Mouse (Mus musculus) midbrain, embryonic 14.5 days (tissue): ENCODE measurements around the gene Pin1. TPM values are rescaled to one million over a fixed set of nuclear protein-coding genes. Genes with fewer than 3 reads are reported as not detected.
"Not testable (repeated sequence)": the region's sequence is repeated elsewhere in the genome, so short reads cannot be mapped to it uniquely, and the experiment has no call there.

Source experiments
- ATAC-seq: fragments of 200-750 bp; cut with Nextera tagmentation; 2 replicates; pipeline ENCODE4 v1.8.0; 2017; ENCODE audit warnings: moderate number of reproducible peaks, moderate library complexity; ENCODE audit not compliant: low FRiP score, low TSS enrichment
- DNase-seq: peaks from one replicate; pipeline ENCODE4 v3.0.0-alpha.2; 2015
- H3K27ac ChIP-seq: fragments of 300-500 bp; sonication (generic); replicated peaks from 2 replicates; pipeline ENCODE4 v1.5.1; 2014; ENCODE audit warnings: mild to moderate bottlenecking, low read depth, low read length, moderate library complexity
- H3K27me3 ChIP-seq: fragments of 300-500 bp; sonication (generic); 2 replicates; pipeline ENCODE4 v1.6.1; 2014; ENCODE audit warnings: low read length, control low read depth, mixed read lengths; ENCODE audit not compliant: control insufficient read depth, insufficient read depth
- H3K36me3 ChIP-seq: fragments of 300-500 bp; sonication (generic); 2 replicates; pipeline ENCODE4 v1.6.1; 2014; ENCODE audit warnings: low read length, control low read depth; ENCODE audit not compliant: control insufficient read depth, insufficient read depth
- H3K4me1 ChIP-seq: fragments of 300-500 bp; sonication (generic); 2 replicates; pipeline ENCODE4 v1.6.1; 2014; ENCODE audit warnings: mild to moderate bottlenecking, antibody characterized with exemption, low read length, control low read depth; ENCODE audit not compliant: control insufficient read depth, insufficient read depth
- H3K4me2 ChIP-seq: fragments of 300-500 bp; sonication (generic); 2 replicates; pipeline ENCODE4 v1.6.1; 2014; ENCODE audit warnings: mild to moderate bottlenecking, low read length, moderate library complexity
- H3K4me3 ChIP-seq: fragments of 300-500 bp; sonication (generic); replicated peaks from 2 replicates; pipeline ENCODE4 v1.5.1; 2014; ENCODE audit warnings: low read depth, low read length
- H3K9ac ChIP-seq: fragments of 300-500 bp; sonication (generic); replicated peaks from 2 replicates; pipeline ENCODE4 v1.6.1; 2014; ENCODE audit warnings: mild to moderate bottlenecking, low read length, moderate library complexity
- H3K9me3 ChIP-seq: fragments of 300-500 bp; sonication (generic); 2 replicates; pipeline ENCODE4 v1.6.1; 2016; ENCODE audit warnings: low read length, control low read depth, mixed read lengths; ENCODE audit not compliant: control insufficient read depth
- WGBS: fragments of 180-500 bp; shearing (Covaris S2); extraction: QIAGEN DNeasy Blood & Tissue Kit; methylation state at CpG from one replicate; pipeline ENCODE4 v1.1.7; 2014; 5-methylcytosine and 5-hydroxymethylcytosine counted together
- polyA plus RNA-seq: library from polyadenylated mRNA; unstranded; fragments of >200 nt; fragmentation: Nextera tagmentation; extraction: Ambion mirVana; gene quantifications from 2 replicates; pipeline ENCODE4 v1.2.1, GENCODE M21; 2014

The Pin1 gene
- polyA plus RNA-seq, 1 experiment from 2014 or later: 56.7 TPM

DNA sequence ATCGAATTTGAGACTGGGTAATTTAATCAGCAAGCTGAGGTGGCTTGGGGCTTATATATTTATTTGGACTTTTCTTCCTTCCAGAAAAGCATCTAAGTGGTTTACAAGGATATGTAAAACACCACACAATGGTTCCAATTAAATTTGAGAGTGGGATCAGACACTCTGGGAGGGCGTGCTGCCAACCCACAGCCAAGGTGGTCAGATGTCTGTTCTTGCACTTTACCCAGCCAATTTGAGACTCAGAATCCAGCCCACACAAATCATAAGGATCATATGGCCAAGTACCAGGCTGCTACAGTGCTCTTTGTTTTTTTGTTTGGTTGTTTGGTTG lies 30.5 kb downstream of the Pin1 start:
- ATAC-seq: no peak; the same call in 1 of the 2 replicates
- Histone ChIP-seq H3K4me1 (peaks cover 4% of the 10 kb centered on the region; the same call in 1 of the 2 replicates), H3K9ac (no peak overlapping the region), H3K4me3 (no peak overlapping the region), H3K36me3 (no peaks in the 10 kb centered on the region), H3K27me3 (no peaks in the 10 kb centered on the region), H3K4me2 (no peak overlapping the region), H3K27ac (peak overlapping the region; percentile 52; the same call in 1 of the 2 replicates), H3K9me3 (no peaks in the 10 kb centered on the region)
- 18% methylated on average over 2 of the region's 2 CpGs for WGBS
- DNase-seq: no peak

DNA sequence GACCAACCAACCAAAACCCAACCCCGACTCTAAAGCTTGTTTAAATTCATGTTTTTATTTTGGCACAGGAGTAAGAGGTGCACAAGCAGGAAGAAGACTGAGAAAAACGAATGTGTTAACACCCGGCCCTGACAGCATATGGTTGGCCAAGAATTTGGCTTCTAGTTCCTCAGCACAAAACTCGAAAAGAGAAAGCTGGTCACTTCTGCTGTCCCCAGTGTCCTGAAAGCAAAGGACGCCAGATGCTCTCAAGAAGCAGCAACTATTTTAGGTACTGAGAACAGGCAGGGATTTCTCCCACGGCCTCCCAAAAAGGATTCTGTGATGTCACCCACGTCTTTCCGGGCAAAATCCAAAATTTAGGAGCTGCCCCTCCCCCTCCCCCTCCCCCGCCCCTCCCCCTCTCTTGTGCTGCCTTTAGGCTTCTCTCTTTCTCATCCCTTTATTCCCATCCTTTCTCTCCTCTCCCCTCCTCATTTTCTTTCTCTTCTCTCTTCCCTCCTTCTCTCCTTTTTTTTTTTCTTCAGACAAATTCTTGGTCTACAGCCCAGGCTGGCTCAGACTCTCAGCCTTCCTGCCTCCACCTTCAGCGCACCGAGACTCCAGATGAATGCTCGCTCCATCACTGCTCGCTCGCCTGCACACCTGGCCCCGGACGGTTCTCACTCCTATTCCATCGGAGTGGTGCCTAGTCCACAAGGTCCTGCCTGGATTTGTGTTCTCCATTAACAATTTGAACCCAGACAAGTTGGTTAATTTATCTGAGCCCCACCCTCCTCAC lies 33.4 kb downstream of the Pin1 start:
- ATAC-seq (no peak), DNase-seq (no peak)
- Histone ChIP-seq H3K27me3 (no peaks in the 10 kb centered on the region), H3K4me3 (no peak overlapping the region), H3K4me2 (no peak overlapping the region), H3K4me1 (peaks cover 11% of the 10 kb centered on the region), H3K27ac (no peak overlapping the region), H3K9ac (no peak overlapping the region), H3K36me3 (no peaks in the 10 kb centered on the region), H3K9me3 (no peaks in the 10 kb centered on the region)
- 62% methylated on average over 17 of the region's 17 CpGs for whole genome bisulfite sequencing

DNA sequence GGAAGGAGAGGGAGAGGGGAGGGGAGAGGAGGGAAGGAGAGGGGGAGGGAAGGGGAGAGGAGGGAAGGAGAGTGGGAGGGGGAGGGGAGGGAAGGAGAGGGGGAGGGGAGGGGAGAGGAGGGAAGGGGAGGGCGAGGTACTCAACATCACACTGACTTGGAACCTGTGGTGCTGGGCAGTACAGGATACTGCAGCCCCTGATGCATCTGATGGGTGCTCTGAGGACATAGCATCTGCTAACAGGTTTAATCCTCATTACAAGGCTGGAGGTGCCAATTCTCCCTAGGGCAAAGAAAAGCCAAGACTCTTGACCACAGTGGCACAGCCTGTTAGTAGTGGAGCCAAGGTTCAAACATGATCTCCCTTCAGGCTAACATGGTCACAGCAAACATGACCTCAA lies 37.5 kb downstream of the Pin1 start:
- no peak overlapping the region for H3K9ac ChIP-seq
- no peak for DNase-seq
- H3K4me3 ChIP-seq: no peak overlapping the region
- no peaks in the 10 kb centered on the region for H3K36me3 ChIP-seq
- no peaks in the 10 kb centered on the region for H3K9me3 ChIP-seq
- H3K27me3 ChIP-seq: no peaks in the 10 kb centered on the region
- H3K4me1 ChIP-seq: peaks cover 11% of the 10 kb centered on the region
- 25% methylated on average over 1 of the region's 1 CpGs for WGBS
- no peak for ATAC-seq
- no peak overlapping the region for H3K4me2 ChIP-seq
- peak overlapping the region; percentile 75 for H3K27ac ChIP-seq

DNA sequence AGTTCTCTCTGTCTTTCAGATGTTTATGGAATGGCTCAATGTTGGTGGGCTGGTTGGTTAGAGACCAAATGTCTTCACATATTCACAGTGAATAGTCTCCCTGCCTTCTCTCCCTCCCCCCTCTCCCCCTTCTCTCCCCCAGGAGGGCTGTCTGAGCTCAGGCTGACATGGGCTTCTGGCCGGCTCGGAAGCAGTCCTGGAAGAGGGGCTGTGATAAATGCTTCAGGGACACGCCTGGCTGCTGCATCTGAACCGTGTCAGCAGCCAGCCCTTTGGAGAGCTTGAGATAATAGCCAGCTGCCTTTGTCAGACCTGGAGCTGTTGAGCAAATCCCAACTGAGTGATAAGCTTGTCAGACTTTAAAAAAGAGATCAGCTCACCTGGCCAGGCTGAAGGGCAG lies 38.0 kb downstream of the Pin1 start:
- 5% methylated on average over 4 of the region's 4 CpGs for WGBS
- Histone ChIP-seq H3K4me1 (peaks cover 16% of the 10 kb centered on the region), H3K4me3 (no peak overlapping the region), H3K36me3 (no peaks in the 10 kb centered on the region), H3K9ac (no peak overlapping the region; the same call in 1 of the 2 replicates), H3K9me3 (no peaks in the 10 kb centered on the region), H3K27me3 (no peaks in the 10 kb centered on the region), H3K27ac (peak overlapping the region; percentile 75), H3K4me2 (peak overlapping the region; percentile 10; the same call in 1 of the 2 replicates)
- no peak for ATAC-seq
- peak; percentile 50 for DNase-seq

DNA sequence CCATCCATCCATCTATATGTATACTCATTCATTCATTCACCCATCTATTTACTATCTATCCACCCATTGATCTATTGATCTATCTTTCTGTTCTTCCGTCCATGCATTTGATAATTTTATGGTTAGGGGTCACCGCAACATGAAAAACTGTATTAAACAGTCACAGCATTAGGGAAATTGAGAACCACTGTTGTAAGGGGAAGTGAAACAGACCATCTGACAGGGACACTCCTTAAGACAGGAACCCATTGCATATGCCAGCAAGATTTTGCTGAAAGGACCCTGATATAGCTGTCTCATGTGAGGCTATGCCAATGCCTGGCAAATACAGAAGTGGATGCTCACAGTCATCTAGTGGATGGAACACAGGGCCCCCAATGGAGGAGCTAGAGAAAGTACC lies 38.6 kb downstream of the Pin1 start:
- H3K36me3 ChIP-seq, ATAC-seq, H3K4me3 ChIP-seq, H3K9ac ChIP-seq, DNase-seq, H3K27me3 ChIP-seq, H3K4me2 ChIP-seq, H3K9me3 ChIP-seq: not testable (repeated sequence)
- H3K4me1 ChIP-seq: peaks cover 21% of the 10 kb centered on the region
- H3K27ac ChIP-seq: peak overlapping the region; percentile 75
- 82% methylated on average over 2 of the region's 2 CpGs for WGBS

DNA sequence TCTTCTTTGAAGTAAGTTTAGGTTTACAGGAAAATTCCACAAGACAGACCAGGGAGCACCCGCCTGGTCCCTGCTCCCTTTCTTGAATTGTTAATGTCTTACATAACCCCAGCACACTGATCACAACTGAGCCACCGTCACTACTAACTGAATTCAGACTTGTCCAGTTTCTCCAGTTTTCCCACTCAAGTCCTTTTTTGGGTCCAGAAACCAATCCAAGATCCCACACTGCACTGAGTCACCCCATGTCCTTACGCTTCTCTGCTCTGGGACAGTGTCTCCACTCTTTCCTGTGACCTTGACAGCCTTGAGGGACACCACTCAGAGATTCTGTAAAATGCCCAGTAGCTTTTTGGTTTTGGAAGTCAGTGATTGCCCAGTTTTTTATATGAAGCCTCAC lies 41.0 kb downstream of the Pin1 start:
- ATAC-seq: no peak
- no peak overlapping the region for H3K4me3 ChIP-seq
- H3K9ac ChIP-seq: no peak overlapping the region
- H3K27ac ChIP-seq: no peak overlapping the region
- H3K9me3 ChIP-seq: no peaks in the 10 kb centered on the region
- DNase-seq: no peak
- H3K4me2 ChIP-seq: no peak overlapping the region
- 85% methylated on average over 3 of the region's 3 CpGs for WGBS
- no peaks in the 10 kb centered on the region for H3K36me3 ChIP-seq
- H3K27me3 ChIP-seq: no peaks in the 10 kb centered on the region
- H3K4me1 ChIP-seq: peaks cover 36% of the 10 kb centered on the region

DNA sequence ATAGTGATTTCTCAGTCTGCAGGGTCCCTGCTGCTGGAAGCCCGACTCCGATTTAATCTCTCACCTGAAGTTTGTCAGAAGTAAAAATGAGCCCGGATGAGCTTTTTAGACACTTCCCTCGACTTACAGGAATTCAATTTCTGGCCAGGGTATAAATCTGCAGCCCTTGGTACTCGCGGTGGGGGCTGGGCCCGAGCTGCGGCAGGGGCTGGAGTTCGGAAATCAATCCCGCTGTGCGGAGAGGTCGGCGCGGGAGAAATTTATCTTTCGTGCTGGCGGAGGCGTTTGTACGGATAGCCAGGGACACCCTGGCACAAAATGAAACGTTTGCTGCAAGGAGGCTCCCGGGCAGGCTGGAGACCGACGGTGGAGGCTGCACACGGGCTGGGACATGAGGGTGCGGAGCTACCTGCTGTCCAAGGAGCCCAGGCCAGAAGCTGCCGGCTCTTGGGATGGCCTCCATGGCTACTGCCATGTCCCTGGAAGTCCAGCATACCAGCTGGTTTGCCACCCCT lies 42.9 kb downstream of the Pin1 start:
- no peak for ATAC-seq
- H3K27ac ChIP-seq: peak overlapping the region; percentile 60; the same call in 1 of the 2 replicates
- no peaks in the 10 kb centered on the region for H3K27me3 ChIP-seq
- H3K36me3 ChIP-seq: no peaks in the 10 kb centered on the region
- peak overlapping the region; percentile 37; the same call in 1 of the 2 replicates for H3K9ac ChIP-seq
- 0 out of 2 replicates have a peak overlapping the region, but pooled peaks have one; percentile 10 for H3K4me3 ChIP-seq
- no peaks in the 10 kb centered on the region for H3K9me3 ChIP-seq
- H3K4me1 ChIP-seq: peaks cover 33% of the 10 kb centered on the region
- 5% methylated on average over 25 of the region's 25 CpGs for WGBS
- peak; percentile 46 for DNase-seq
- peak overlapping the region; percentile 48 for H3K4me2 ChIP-seq

DNA sequence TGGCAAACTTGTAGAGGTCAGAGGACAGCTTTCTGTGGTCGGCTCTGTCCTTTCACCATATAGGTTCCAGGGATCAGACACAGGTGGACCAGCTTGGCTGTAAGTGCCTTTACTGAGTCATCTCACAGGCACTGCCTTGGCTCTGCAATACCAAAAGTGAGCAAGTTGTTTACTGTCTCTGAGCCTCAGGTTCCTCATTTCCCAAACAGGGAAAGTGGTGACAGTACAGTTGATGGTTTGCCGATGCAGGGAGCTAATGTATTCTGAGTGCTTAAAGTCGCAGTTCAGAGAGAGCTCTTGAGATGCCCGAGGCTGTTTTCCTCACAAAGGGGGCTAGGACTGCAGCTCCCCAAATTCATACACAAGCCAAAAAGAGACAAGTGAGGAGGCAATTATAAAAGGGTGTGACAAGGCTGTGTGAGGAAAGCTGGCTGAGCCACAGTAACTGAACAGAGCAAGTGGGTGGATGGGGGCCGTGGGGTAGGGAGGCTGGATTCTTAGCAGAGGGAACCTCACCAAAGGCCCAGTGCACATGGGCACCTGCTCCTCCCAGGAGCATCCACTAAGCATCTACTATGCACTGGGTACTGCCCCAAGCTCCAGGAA lies 44.3 kb downstream of the Pin1 start:
- Histone ChIP-seq H3K27ac (0 out of 2 replicates have a peak overlapping the region, but pooled peaks have one; percentile 32), H3K4me1 (peaks cover 27% of the 10 kb centered on the region), H3K36me3 (no peaks in the 10 kb centered on the region), H3K9ac (no peak overlapping the region), H3K4me2 (no peak overlapping the region), H3K9me3 (no peaks in the 10 kb centered on the region), H3K4me3 (no peak overlapping the region), H3K27me3 (no peaks in the 10 kb centered on the region)
- 51% methylated on average over 5 of the region's 5 CpGs for WGBS
- ATAC-seq: peak; percentile 46; the same call in 1 of the 2 replicates
- DNase-seq: peak; percentile 45
